Mouse (Mus musculus) NIH3T3 (cell line): ENCODE data around the gene Nr1h2.

Source experiments
- DNase-seq: peaks from one replicate; pipeline ENCODE4 v3.0.0-alpha.2; 2012; ENCODE audit warnings: low read depth

Gene Nr1h2

GRCm38 (mm10) chr7:44549621-44550408, 3.9 kb downstream of the Nr1h2 start:
- no peak for DNase-seq

- peak; percentile 100 for DNase-seq
Observed at GRCm38 (mm10) chr7:44548497-44549087, 5.2 kb downstream of the Nr1h2 start, which contains the start of gene Pold1. Gene Pold1 (minus strand): TSS chr7:44548849.

GRCm38 (mm10) chr7:44547725-44548124, 6.0 kb downstream of the Nr1h2 start:
- DNase-seq, result no peak

- DNase-seq, result no peak
Observed at GRCm38 (mm10) chr7:44547041-44547440, 6.7 kb downstream of the Nr1h2 start.

GRCm38 (mm10) chr7:44546274-44546673, 7.5 kb downstream of the Nr1h2 start:
- DNase-seq, result no peak

GRCm38 (mm10) chr7:44543071-44543470, 10.7 kb downstream of the Nr1h2 start:
- DNase-seq, result no peak

GRCm38 (mm10) chr7:44542555-44542954, 11.2 kb downstream of the Nr1h2 start:
- no peak for DNase-seq

- DNase-seq, result no peak
Observed at GRCm38 (mm10) chr7:44538756-44539624, 14.8 kb downstream of the Nr1h2 start.

- DNase-seq, result no peak
Observed at GRCm38 (mm10) chr7:44537496-44537895, 16.3 kb downstream of the Nr1h2 start.

- no peak for DNase-seq
Observed at GRCm38 (mm10) chr7:44537009-44537408, 16.7 kb downstream of the Nr1h2 start.

GRCm38 (mm10) chr7:44536590-44536968, 17.2 kb downstream of the Nr1h2 start:
- peak; percentile 51 for DNase-seq

GRCm38 (mm10) chr7:44535657-44536589, 17.8 kb downstream of the Nr1h2 start:
- DNase-seq, result no peak

- no peak for DNase-seq
Observed at GRCm38 (mm10) chr7:44534656-44535441, 18.9 kb downstream of the Nr1h2 start.

- DNase-seq, result no peak
Observed at GRCm38 (mm10) chr7:44534242-44534641, 19.5 kb downstream of the Nr1h2 start.

- DNase-seq, result no peak
Observed at GRCm38 (mm10) chr7:44533746-44534045, 20.1 kb downstream of the Nr1h2 start.

- DNase-seq, result no peak
Observed at GRCm38 (mm10) chr7:44532918-44533745, 20.6 kb downstream of the Nr1h2 start.

- DNase-seq, result no peak
Observed at GRCm38 (mm10) chr7:44531946-44532732, 21.6 kb downstream of the Nr1h2 start, which contains the start of gene Spib. Gene Spib (minus strand): TSS chr7:44532071.

- no peak for DNase-seq
Observed at GRCm38 (mm10) chr7:44531207-44531606, 22.5 kb downstream of the Nr1h2 start.

GRCm38 (mm10) chr7:44530507-44530906, 23.2 kb downstream of the Nr1h2 start:
- DNase-seq, result no peak
